Comparison of ENCODE assay signal across 8 mouse cellular contexts in the genomic region with DNA sequence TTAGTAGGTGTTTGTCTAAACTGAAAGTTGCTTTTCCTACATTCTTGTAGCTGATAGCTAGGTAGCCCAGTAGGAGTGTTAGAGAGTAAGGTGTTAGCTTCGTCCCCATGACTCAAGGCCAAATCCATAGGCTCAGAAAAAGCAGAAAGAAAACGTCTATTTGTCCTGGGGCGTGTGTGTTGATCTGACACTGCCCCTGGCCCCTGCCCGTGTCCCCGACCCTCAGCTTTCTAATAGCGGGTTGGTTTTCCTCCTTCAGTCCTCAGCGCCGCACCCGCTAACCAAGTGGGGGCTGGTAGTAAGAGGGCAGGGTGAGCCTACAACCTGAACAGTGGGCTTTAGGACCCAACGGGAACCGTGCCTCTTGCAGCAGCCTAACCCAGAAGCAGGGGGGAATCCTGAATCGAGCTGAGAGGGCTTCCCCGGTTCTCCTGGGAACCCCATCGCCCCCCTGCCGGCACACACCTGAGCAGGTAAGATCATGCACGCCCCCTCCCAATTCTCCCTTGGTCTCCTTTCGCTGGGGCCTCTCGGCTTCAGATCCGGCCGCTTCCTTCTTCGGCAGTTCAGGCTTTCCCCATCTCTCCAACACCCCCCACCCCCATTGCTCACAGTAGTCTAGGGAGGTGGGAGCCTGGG. TPM values are rescaled to one million over a fixed set of nuclear protein-coding genes. Genes with fewer than 3 reads are reported as not detected.
DNase-seq lines count a peak whose midpoint lies in the region; ATAC-seq and TF ChIP-seq lines count a peak whose summit lies in the region.

A gene (plus strand): TSS at position 381 of the 639 bp plus-strand sequence.

- peak within 1 kb of the TSS; percentile 53 for H3K4me3 ChIP-seq in forebrain, embryonic 14.5 days (ENCODE audit: low read depth, low read length)
- H3K4me3 ChIP-seq in intestine, embryonic 15.5 days (replicated peaks), result peak within 1 kb of the TSS; percentile 57
- H3K4me3 ChIP-seq in lung, postnatal 0 days (ENCODE audit: low read depth, low read length), result peak within 1 kb of the TSS; percentile 39

- 8% methylated on average over 21 of the region's 21 CpGs for WGBS in forebrain, embryonic 14.5 days
- 7% methylated on average over 21 of the region's 21 CpGs for WGBS in intestine, embryonic 15.5 days
- 13% methylated on average over 21 of the region's 21 CpGs for WGBS in lung, postnatal 0 days

- no peak for ATAC-seq in forebrain, embryonic 14.5 days
- ATAC-seq in intestine, embryonic 15.5 days, result no peak
- ATAC-seq in lung, postnatal 0 days, result no peak

- H3K9me3 ChIP-seq in forebrain, embryonic 14.5 days (replicated peaks; ENCODE audit: control insufficient read depth, low read length), result no peaks in the 10 kb centered on the region
- H3K9me3 ChIP-seq in intestine, embryonic 15.5 days, result no peaks in the 10 kb centered on the region
- H3K9me3 ChIP-seq in lung, postnatal 0 days (ENCODE audit: low read length), result no peaks in the 10 kb centered on the region

- peak within 1 kb of the TSS; percentile 73 for H3K9ac ChIP-seq in forebrain, embryonic 14.5 days (ENCODE audit: low read length)
- H3K9ac ChIP-seq in intestine, embryonic 15.5 days, result peak within 1 kb of the TSS; percentile 78
- peak within 1 kb of the TSS; percentile 34; the same call in 1 of the 2 replicates for H3K9ac ChIP-seq in lung, postnatal 0 days (replicated peaks; ENCODE audit: low read depth)

- no peak for TF ChIP-seq EP300 in lung, postnatal 0 days (IDR thresholded peaks at IDR 0.05)

- peak in 1 of 2 experiments; percentile 64 for DNase-seq in left cerebral cortex, adult 18-20 months (ENCODE audit: low spot score in 2 of 2)
- DNase-seq in left cerebral cortex, adult 11 months (ENCODE audit: low spot score), result no peak
- no peak for DNase-seq in adrenal gland, postnatal 25 days
- peak; percentile 74 for DNase-seq in forebrain, embryonic 14.5 days (ENCODE audit: low spot score)
- no peak for DNase-seq in lung, postnatal 0 days (ENCODE audit: low spot score)
- peak; percentile 77 for DNase-seq in telencephalon, adult 2 months (ENCODE audit: low read depth, low spot score)
- no peak for DNase-seq in frontal cortex, postnatal 36 days (ENCODE audit: low spot score in 2 of 2)

- no peak within 1 kb of the TSS for H3K27ac ChIP-seq in forebrain, embryonic 14.5 days (ENCODE audit: low read depth, low read length)
- H3K27ac ChIP-seq in intestine, embryonic 15.5 days, result peak within 1 kb of the TSS; percentile 93
- peak within 1 kb of the TSS; percentile 77 for H3K27ac ChIP-seq in lung, postnatal 0 days (ENCODE audit: low read length)

- H3K4me2 ChIP-seq in forebrain, embryonic 14.5 days (ENCODE audit: low read length), result peak within 1 kb of the TSS; percentile 69
- H3K4me2 ChIP-seq in intestine, embryonic 15.5 days (replicated peaks), result peak within 1 kb of the TSS; percentile 59
- H3K4me2 ChIP-seq in lung, postnatal 0 days (replicated peaks; ENCODE audit: low read depth, low read length), result peak within 1 kb of the TSS; percentile 80

- H3K4me1 ChIP-seq in forebrain, embryonic 14.5 days (ENCODE audit: control insufficient read depth, insufficient read depth, low read length), result peaks cover 67% of the 10 kb centered on the region
- H3K4me1 ChIP-seq in intestine, embryonic 15.5 days (replicated peaks), result peaks cover 91% of the 10 kb centered on the region
- peaks cover 68% of the 10 kb centered on the region for H3K4me1 ChIP-seq in lung, postnatal 0 days (ENCODE audit: insufficient read depth, low read depth, low read length)

- no peaks in the 10 kb centered on the region for H3K27me3 ChIP-seq in forebrain, embryonic 14.5 days (replicated peaks; ENCODE audit: control insufficient read depth, insufficient read depth, low read length)
- no peaks in the 10 kb centered on the region for H3K27me3 ChIP-seq in intestine, embryonic 15.5 days (replicated peaks)
- no peaks in the 10 kb centered on the region for H3K27me3 ChIP-seq in lung, postnatal 0 days (replicated peaks; ENCODE audit: insufficient read depth, low read length)

- H3K36me3 ChIP-seq in forebrain, embryonic 14.5 days (ENCODE audit: control insufficient read depth, insufficient read depth, low read length), result no peaks in the 10 kb centered on the region
- H3K36me3 ChIP-seq in intestine, embryonic 15.5 days, result no peaks in the 10 kb centered on the region
- no peaks in the 10 kb centered on the region for H3K36me3 ChIP-seq in lung, postnatal 0 days (ENCODE audit: insufficient read depth, low read length)

- no peak for TF ChIP-seq CTCF in lung, postnatal 0 days (IDR thresholded peaks at IDR 0.05)

RNA-seq across cellular contexts. Expression of the gene that starts here (rescaled TPM):
- 10 to 100 TPM; 14.4 to 14.9 TPM for total RNA-seq in left cerebral cortex, adult 18-20 months (2021)
- 21.8 and 27.7 TPM in 2 replicates for total RNA-seq in adrenal gland, postnatal 25 days (2021)
- polyA plus RNA-seq in forebrain, embryonic 14.5 days (2014; fragmentation: Nextera tagmentation; extraction: Ambion mirVana), result 8.2 and 9.8 TPM in 2 replicates
- 30.7 and 31.5 TPM in 2 replicates for polyA plus RNA-seq in intestine, embryonic 15.5 days (2015; fragmentation: Nextera tagmentation; extraction: Ambion mirVana)
- polyA plus RNA-seq in lung, postnatal 0 days (2015; fragmentation: Nextera tagmentation; extraction: Ambion mirVana), result 26.2 and 28.8 TPM in 2 replicates

Comparison
In these comparisons a context has a peak if more than half of its experiments do, and no peak if none do; other contexts are left out.
1. DNase-seq: peak in forebrain, embryonic 14.5 days (single experiment) and telencephalon, adult 2 months (single experiment); none in left cerebral cortex, adult 11 months (single experiment), adrenal gland, postnatal 25 days (single experiment), lung, postnatal 0 days (single experiment) and frontal cortex, postnatal 36 days (0 of 2).
2. Peak in every context shown above with its lines, with median percentiles within 50 percentile points of each other: H3K4me2 ChIP-seq, H3K4me3 ChIP-seq and H3K9ac ChIP-seq.